Mouse (Mus musculus) hindbrain, embryonic 15.5 days (tissue): ENCODE results near the gene Dnajc24. TPM values are rescaled to one million over a fixed set of nuclear protein-coding genes. Genes with fewer than 3 reads are reported as not detected.

ENCODE experiments used
- ATAC-seq: fragments of 200-750 bp; cut with Nextera tagmentation; 2 replicates; pipeline ENCODE4 v1.8.0; 2017; ENCODE audit warnings: low read depth, moderate number of reproducible peaks, moderate TSS enrichment; ENCODE audit not compliant: low FRiP score
- H3K27ac ChIP-seq: fragments of 300-500 bp; sonication (generic); replicated peaks from 2 replicates; pipeline ENCODE4 v1.5.1; 2015; ENCODE audit warnings: mild to moderate bottlenecking, inconsistent platforms
- H3K27me3 ChIP-seq: fragments of 300-500 bp; sonication (generic); 2 replicates; pipeline ENCODE4 v1.6.1; 2015; ENCODE audit warnings: control low read depth, inconsistent platforms
- H3K36me3 ChIP-seq: fragments of 300-500 bp; sonication (generic); 2 replicates; pipeline ENCODE4 v1.6.1; 2015; ENCODE audit warnings: control low read depth, inconsistent platforms
- H3K4me1 ChIP-seq: fragments of 300-500 bp; sonication (generic); replicated peaks from 2 replicates; pipeline ENCODE4 v1.6.1; 2015; ENCODE audit warnings: control low read depth, inconsistent platforms
- H3K4me2 ChIP-seq: fragments of 300-500 bp; sonication (generic); 2 replicates; pipeline ENCODE4 v1.6.1; 2015; ENCODE audit warnings: moderate library complexity, mild to moderate bottlenecking, inconsistent platforms
- H3K4me3 ChIP-seq: fragments of 300-500 bp; sonication (generic); 2 replicates; pipeline ENCODE4 v1.5.1; 2015; ENCODE audit warnings: mild to moderate bottlenecking, inconsistent platforms
- H3K9ac ChIP-seq: fragments of 300-500 bp; sonication (generic); 2 replicates; pipeline ENCODE4 v1.6.1; 2015; ENCODE audit warnings: inconsistent platforms
- H3K9me3 ChIP-seq: fragments of 300-500 bp; sonication (generic); 2 replicates; pipeline ENCODE4 v1.6.1; 2016; ENCODE audit warnings: control low read depth, inconsistent platforms
- WGBS: fragments of 180-500 bp; shearing (Covaris S2); methylation state at CpG from one replicate; pipeline ENCODE4 v1.1.7; 2015; 5-methylcytosine and 5-hydroxymethylcytosine counted together
- microRNA-seq: library from miRNA; unstranded; fragments of <30 nt; microRNA quantifications from one replicate; pipeline ENCODE4, GENCODE M21; 2016
- polyA plus RNA-seq: library from polyadenylated mRNA; unstranded; fragments of >200 nt; fragmentation: Nextera tagmentation; extraction: Ambion mirVana; gene quantifications from 2 replicates; pipeline ENCODE4 v1.2.1, GENCODE M21; 2015

Dnajc24 gene
- polyA plus RNA-seq, 1 experiment from 2014 or later, result 34.4 TPM

DNA sequence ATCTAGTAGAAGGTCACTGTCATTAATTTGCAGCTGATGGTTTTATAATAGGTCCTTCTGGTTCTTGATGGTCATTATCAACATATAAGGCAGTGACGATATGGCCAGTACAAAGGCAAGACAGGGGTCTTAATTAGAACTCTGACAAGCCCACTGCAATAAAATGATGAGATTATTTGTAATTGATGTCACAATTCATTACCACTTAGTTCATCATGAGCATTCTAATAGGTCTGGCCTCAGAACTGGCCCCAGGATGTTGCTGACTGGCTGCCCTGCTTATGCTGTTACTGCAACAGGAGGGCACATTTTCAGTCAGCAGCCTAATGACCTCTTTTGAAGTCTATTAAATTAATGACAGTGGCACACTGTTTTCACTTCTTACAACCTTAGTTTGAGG lies 39.9 kb downstream of the Dnajc24 start:
- Histone ChIP-seq H3K4me1 (no peaks in the 10 kb centered on the region), H3K4me3 (no peak overlapping the region), H3K9ac (no peak overlapping the region), H3K36me3 (peaks cover 16% of the 10 kb centered on the region), H3K27ac (no peak overlapping the region), H3K27me3 (no peaks in the 10 kb centered on the region), H3K4me2 (no peak overlapping the region), H3K9me3 (no peaks in the 10 kb centered on the region)
- no peak for ATAC-seq
- 76% methylated on average over 1 of the region's 1 CpGs for WGBS

DNA sequence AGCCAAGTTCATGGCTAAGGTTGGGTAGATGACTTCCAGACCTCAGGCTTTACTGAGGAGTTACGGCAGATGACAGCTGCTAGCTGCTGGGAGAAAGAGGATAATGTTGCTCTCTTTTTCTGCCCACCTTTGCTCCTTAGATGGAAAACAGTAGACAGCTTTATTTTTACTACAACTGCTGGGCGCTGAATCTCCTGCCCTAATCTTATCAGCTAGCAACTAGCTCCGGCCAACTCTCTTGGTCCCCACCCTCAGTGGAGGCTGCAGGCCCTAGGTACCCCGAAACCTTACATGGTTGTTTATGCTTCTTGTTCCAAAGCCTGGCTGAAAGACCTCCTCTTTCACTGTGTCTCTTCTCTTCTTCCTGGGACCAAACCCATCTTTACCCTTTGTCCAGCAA lies 49.5 kb downstream of the Dnajc24 start:
- WGBS, result 95% methylated on average over 4 of the region's 4 CpGs
- H3K36me3 ChIP-seq, result no peaks in the 10 kb centered on the region
- no peak for ATAC-seq

DNA sequence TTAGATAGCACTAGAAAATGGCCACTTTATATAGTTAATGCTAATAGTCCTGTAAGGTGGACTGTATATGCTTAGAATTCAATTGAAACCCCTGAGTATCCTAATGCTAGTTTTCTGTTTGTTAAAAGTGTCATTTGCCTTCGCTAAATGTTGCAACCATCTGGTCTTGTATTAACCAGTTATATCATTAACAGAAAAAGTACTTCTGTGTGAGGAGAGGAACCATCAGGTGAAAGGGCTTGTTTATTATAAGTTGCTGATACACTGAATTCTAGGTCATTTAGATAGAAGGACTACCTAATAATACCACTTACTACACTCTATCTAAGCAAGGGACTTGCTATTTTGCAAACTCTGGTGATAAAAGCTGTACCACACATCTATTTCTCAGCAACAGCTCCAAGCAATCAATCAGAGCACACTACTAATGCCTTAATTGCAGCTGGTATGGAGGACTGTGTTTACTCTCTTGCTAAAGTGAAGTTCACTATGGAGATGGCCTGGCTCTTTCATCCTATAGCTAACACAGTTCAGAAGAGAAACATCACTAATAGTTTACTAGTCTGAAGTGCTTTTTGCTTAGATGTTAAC lies 51.9 kb downstream of the Dnajc24 start:
- H3K4me2 ChIP-seq, result no peak overlapping the region
- H3K4me3 ChIP-seq, result no peak overlapping the region
- WGBS, result 92% methylated on average over 1 of the region's 1 CpGs
- H3K4me1 ChIP-seq, result no peaks in the 10 kb centered on the region
- no peak overlapping the region for H3K9ac ChIP-seq
- H3K9me3 ChIP-seq, result no peaks in the 10 kb centered on the region
- no peak overlapping the region for H3K27ac ChIP-seq
- H3K27me3 ChIP-seq, result no peaks in the 10 kb centered on the region
- no peaks in the 10 kb centered on the region for H3K36me3 ChIP-seq
- ATAC-seq, result no peak

More for the DNA sequence above, 49.5 kb downstream of the Dnajc24 start:
- Histone ChIP-seq H3K27ac (no peak overlapping the region), H3K9ac (no peak overlapping the region), H3K9me3 (no peaks in the 10 kb centered on the region), H3K4me1 (no peaks in the 10 kb centered on the region), H3K4me3 (no peak overlapping the region), H3K4me2 (no peak overlapping the region), H3K27me3 (no peaks in the 10 kb centered on the region)

DNA sequence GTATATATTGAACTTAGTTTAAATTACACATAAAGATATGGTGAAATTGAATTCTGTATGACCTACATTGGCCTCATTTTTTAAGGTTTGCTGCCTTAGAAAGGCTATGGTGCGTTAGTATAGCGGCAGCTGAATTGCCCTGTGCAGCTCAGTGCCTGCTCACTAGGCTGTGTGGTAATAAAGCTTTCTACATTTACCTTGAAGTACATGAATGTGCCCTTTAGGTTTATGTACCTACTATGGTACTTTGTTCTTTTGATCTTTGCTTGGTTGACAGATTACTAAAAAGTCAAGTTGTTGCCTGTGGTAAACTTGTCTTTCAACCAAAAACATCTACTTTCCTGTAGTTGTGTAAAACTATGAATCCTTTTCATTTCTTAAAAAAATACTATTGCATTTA lies 53.2 kb downstream of the Dnajc24 start:
- 94% methylated on average over 2 of the region's 2 CpGs for WGBS

DNA sequence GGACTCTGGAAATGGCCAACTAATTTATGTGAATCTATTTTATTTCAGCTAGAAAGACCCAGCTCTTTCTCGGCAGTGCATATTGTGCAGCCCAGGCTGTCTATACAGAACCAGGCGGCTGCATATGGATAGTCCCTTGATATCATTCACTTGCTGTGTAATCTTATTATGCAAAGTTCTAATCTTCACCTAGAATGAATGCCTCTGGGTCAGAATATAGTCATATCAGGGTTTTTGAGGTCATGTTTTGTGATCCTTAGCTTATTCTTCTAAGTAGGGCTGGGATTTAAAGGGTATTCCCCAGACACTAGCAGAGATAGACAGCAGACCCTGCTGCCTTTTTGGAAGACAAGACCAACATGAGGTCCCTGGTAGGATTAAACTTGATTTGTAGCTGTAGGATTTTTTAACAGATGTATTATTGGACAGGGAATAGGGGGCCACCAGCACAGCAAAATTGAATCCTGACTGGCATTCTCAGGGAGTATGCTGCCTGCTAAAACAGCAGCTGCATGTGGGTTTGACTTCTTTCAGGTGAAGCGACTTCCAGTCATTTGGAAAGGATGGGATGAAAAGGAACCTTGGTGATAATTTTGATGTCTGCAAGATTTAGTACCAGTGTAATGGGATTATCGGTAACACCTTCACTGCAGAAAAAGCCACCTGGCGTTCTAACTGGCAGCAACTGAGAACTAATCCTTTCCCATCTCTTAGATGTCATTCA lies 85.6 kb downstream of the Dnajc24 start:
- Histone ChIP-seq H3K36me3 (no peaks in the 10 kb centered on the region), H3K27me3 (no peaks in the 10 kb centered on the region), H3K9me3 (no peaks in the 10 kb centered on the region), H3K4me2 (no peak overlapping the region), H3K9ac (no peak overlapping the region), H3K4me1 (no peaks in the 10 kb centered on the region), H3K27ac (no peak overlapping the region), H3K4me3 (no peak overlapping the region)
- 70% methylated on average over 5 of the region's 5 CpGs for WGBS
- ATAC-seq, result peak; percentile 48; the same call in 1 of the 2 replicates

More for the DNA sequence above, 53.2 kb downstream of the Dnajc24 start:
- no peaks in the 10 kb centered on the region for H3K27me3 ChIP-seq
- H3K4me3 ChIP-seq, result no peak overlapping the region
- no peak overlapping the region for H3K4me2 ChIP-seq
- H3K36me3 ChIP-seq, result no peaks in the 10 kb centered on the region
- H3K4me1 ChIP-seq, result no peaks in the 10 kb centered on the region
- H3K9ac ChIP-seq, result no peak overlapping the region
- no peak overlapping the region for H3K27ac ChIP-seq
- no peak for ATAC-seq
- no peaks in the 10 kb centered on the region for H3K9me3 ChIP-seq

Small RNA genes within 50 kb of the gene (microRNA-seq; reads per million reads assigned to microRNA genes)
- not detected for gene Gm22002

Other genes starting within 250 kb of the Dnajc24 start
- 36.4 and 39.3 TPM in 2 replicates for gene Elp4, start 99.0 kb downstream of the Dnajc24 start, polyA plus RNA-seq
- gene Immp1l, start 98.9 kb downstream of the Dnajc24 start, polyA plus RNA-seq, result 104 and 105 TPM in 2 replicates